Comparison of ENCODE assay signal across 9 mouse cellular contexts in genomic region chr10:56582065-56582464, GRCm38 (mm10).
DNase-seq lines count a peak whose midpoint lies in the region; ATAC-seq and TF ChIP-seq lines count a peak whose summit lies in the region.
"Had no signal": no experiment of that assay in that cellular context is flagged by ENCODE, and none has a peak within 500 bp of the region (broad histone marks: within the 10 kb centered on the region; RNA-seq: fewer than 3 reads in every experiment).

No protein-coding gene starts in this region.

- H3K27me3 ChIP-seq in heart, embryonic 11.5 days (ENCODE audit: control insufficient read depth, insufficient read depth, low read length), result no peaks in the 10 kb centered on the region
- H3K27me3 ChIP-seq: midbrain, embryonic 15.5 days had no signal

- H3K9me3 ChIP-seq in heart, embryonic 11.5 days (replicated peaks; ENCODE audit: control insufficient read depth, low read length), result no peaks in the 10 kb centered on the region
- H3K9me3 ChIP-seq: midbrain, embryonic 15.5 days had no signal

- H3K4me1 ChIP-seq in heart, embryonic 11.5 days (ENCODE audit: control insufficient read depth, insufficient read depth, low read length), result no peaks in the 10 kb centered on the region
- H3K4me1 ChIP-seq: midbrain, embryonic 15.5 days had no signal

- H3K9ac ChIP-seq in heart, embryonic 11.5 days (ENCODE audit: low read depth, low read length), result no peak overlapping the region
- H3K9ac ChIP-seq: midbrain, embryonic 15.5 days had no signal

- H3K4me3 ChIP-seq in heart, embryonic 11.5 days (ENCODE audit: low read depth, low read length), result no peak overlapping the region
- H3K4me3 ChIP-seq: midbrain, embryonic 15.5 days had no signal

- no peak overlapping the region for H3K27ac ChIP-seq in heart, embryonic 11.5 days (ENCODE audit: low read depth, low read length)
- H3K27ac ChIP-seq: midbrain, embryonic 15.5 days had no signal

- no peak overlapping the region for H3K4me2 ChIP-seq in heart, embryonic 11.5 days
- H3K4me2 ChIP-seq: midbrain, embryonic 15.5 days had no signal

- no peak for TF ChIP-seq POLR2A in brain, embryonic 14.5 days (IDR thresholded peaks at IDR 0.05; ENCODE audit: borderline replicate concordance, extremely low read depth, insufficient read depth, insufficient read length, poor library complexity, severe bottlenecking)

- no peak for ATAC-seq in heart, embryonic 11.5 days (replicated peaks; ENCODE audit: insufficient number of reproducible peaks, low FRiP score, low TSS enrichment)
- no peak for ATAC-seq in erythroblast, adult 5-6 weeks (replicated peaks; ENCODE audit: low FRiP score, poor library complexity, severe bottlenecking)
- ATAC-seq: midbrain, embryonic 15.5 days had no signal

- H3K36me3 ChIP-seq in heart, embryonic 11.5 days (ENCODE audit: control insufficient read depth, insufficient read depth, low read length), result no peaks in the 10 kb centered on the region
- H3K36me3 ChIP-seq: midbrain, embryonic 15.5 days had no signal

- intact Hi-C loops in heart, postnatal 10 days (cut with DNase I), result no loop called here

- peak; percentile 96 for DNase-seq in heart, adult 11 months
- DNase-seq in 416B (ENCODE audit: low read depth), result peak; percentile 8
- DNase-seq in brain, embryonic 14.5 days (ENCODE audit: low read depth), result peak; percentile 37
- peak; percentile 5 to 18 for DNase-seq in heart, postnatal 10 days
- DNase-seq in urinary bladder, adult 2 months (ENCODE audit: low spot score), result no peak
- no peak for DNase-seq in gastrocnemius, postnatal 4 days (ENCODE audit: low spot score in 2 of 2)

- no peak for TF ChIP-seq CTCF in brain, embryonic 14.5 days (IDR thresholded peaks at IDR 0.05; ENCODE audit: borderline replicate concordance, extremely low read depth, insufficient read depth, insufficient read length)

- WGBS in heart, embryonic 11.5 days (ENCODE audit: insufficient replicate concordance), result 20% methylated on average over 6 of the region's 6 CpGs

Comparison
In these comparisons a context has a peak if more than half of its experiments do, and no peak if none do; other contexts are left out.
1. DNase-seq: peak in heart, adult 11 months (single experiment), 416B (single experiment), brain, embryonic 14.5 days (single experiment) and heart, postnatal 10 days (2 of 2); none in urinary bladder, adult 2 months (single experiment) and gastrocnemius, postnatal 4 days (0 of 2).